Mouse (Mus musculus): ENCODE measurements at regions not wholly inside any gene's neighbourhood (a gene's known extent, or its start where the extent isn't known, plus 50 kb on each side); places are given as distances from the start of the nearest gene placed in this dataset.

- DNase-seq (no peak), ATAC-seq (ENCODE audit: low FRiP score, low TSS enrichment) (no peak)
- H3K36me3 ChIP-seq (ENCODE audit: control insufficient read depth, insufficient read depth, low read length), result no peaks in the 10 kb centered on the region
- no peaks in the 10 kb centered on the region for H3K27me3 ChIP-seq (ENCODE audit: control insufficient read depth, insufficient read depth, low read length)
- no peak overlapping the region for H3K27ac ChIP-seq (replicated peaks; ENCODE audit: low read depth, low read length)
- H3K4me3 ChIP-seq (replicated peaks; ENCODE audit: low read depth, low read length), result no peak overlapping the region
- no peak overlapping the region for H3K4me2 ChIP-seq (ENCODE audit: low read length)
- H3K4me1 ChIP-seq (ENCODE audit: control insufficient read depth, insufficient read depth, low read length), result no peaks in the 10 kb centered on the region
- no peak overlapping the region for H3K9ac ChIP-seq (replicated peaks; ENCODE audit: low read length)
- no peaks in the 10 kb centered on the region for H3K9me3 ChIP-seq (ENCODE audit: control insufficient read depth, low read length)
Observed at GRCm38 (mm10) chr15:45612954-45613353, 5478.8 kb downstream of the 9330182O14Rik start.

- ATAC-seq (ENCODE audit: low FRiP score, low TSS enrichment), result no peak
- no peaks in the 10 kb centered on the region for H3K36me3 ChIP-seq (ENCODE audit: control insufficient read depth, insufficient read depth, low read length)
- H3K9ac ChIP-seq (replicated peaks; ENCODE audit: low read length), result no peak overlapping the region
- no peak overlapping the region for H3K27ac ChIP-seq (replicated peaks; ENCODE audit: low read depth, low read length)
- H3K9me3 ChIP-seq (ENCODE audit: control insufficient read depth, low read length), result no peaks in the 10 kb centered on the region
- no peak for DNase-seq
- no peaks in the 10 kb centered on the region for H3K27me3 ChIP-seq (ENCODE audit: control insufficient read depth, insufficient read depth, low read length)
- H3K4me1 ChIP-seq (ENCODE audit: control insufficient read depth, insufficient read depth, low read length), result no peaks in the 10 kb centered on the region
- no peak overlapping the region for H3K4me3 ChIP-seq (replicated peaks; ENCODE audit: low read depth, low read length)
- no peak overlapping the region for H3K4me2 ChIP-seq (ENCODE audit: low read length)
Observed at GRCm38 (mm10) chr15:45646256-45646655, 5512.1 kb downstream of the 9330182O14Rik start.

- no peak for DNase-seq
- Histone ChIP-seq H3K4me3 (replicated peaks; ENCODE audit: low read depth, low read length) (no peak overlapping the region), H3K4me1 (ENCODE audit: control insufficient read depth, insufficient read depth, low read length) (no peaks in the 10 kb centered on the region), H3K27ac (replicated peaks; ENCODE audit: low read depth, low read length) (no peak overlapping the region), H3K9ac (replicated peaks; ENCODE audit: low read length) (no peak overlapping the region), H3K36me3 (ENCODE audit: control insufficient read depth, insufficient read depth, low read length) (no peaks in the 10 kb centered on the region), H3K4me2 (ENCODE audit: low read length) (no peak overlapping the region), H3K27me3 (ENCODE audit: control insufficient read depth, insufficient read depth, low read length) (no peaks in the 10 kb centered on the region), H3K9me3 (ENCODE audit: control insufficient read depth, low read length) (no peaks in the 10 kb centered on the region)
- 85% methylated on average over 3 of the region's 3 CpGs for WGBS
- ATAC-seq (ENCODE audit: low FRiP score, low TSS enrichment), result no peak
Observed at GRCm38 (mm10) chr15:45663601-45664000, 5529.4 kb downstream of the 9330182O14Rik start.

DNA sequence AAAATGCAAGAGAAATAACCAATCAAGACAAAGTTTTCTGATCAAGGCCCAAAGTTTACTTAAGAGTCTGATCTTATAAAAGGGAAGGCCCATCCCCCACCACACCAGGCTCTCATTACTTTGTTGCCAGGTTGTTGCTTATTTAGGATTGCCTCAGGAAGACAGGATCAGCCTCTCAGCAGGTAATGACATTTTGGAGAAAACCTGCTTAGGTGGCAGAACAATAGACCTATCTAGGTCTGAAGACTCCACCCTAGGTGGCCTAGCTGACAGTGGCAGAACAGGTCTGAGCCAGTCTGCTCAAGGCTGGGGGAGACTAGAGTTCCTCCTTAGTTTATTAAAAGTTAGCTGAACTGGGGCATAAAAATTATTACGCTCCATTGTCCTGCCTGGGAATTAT lies 5555.3 kb downstream of the 9330182O14Rik start:
- H3K9me3 ChIP-seq (ENCODE audit: control insufficient read depth, low read length), result peaks cover 7% of the 10 kb centered on the region

DNA sequence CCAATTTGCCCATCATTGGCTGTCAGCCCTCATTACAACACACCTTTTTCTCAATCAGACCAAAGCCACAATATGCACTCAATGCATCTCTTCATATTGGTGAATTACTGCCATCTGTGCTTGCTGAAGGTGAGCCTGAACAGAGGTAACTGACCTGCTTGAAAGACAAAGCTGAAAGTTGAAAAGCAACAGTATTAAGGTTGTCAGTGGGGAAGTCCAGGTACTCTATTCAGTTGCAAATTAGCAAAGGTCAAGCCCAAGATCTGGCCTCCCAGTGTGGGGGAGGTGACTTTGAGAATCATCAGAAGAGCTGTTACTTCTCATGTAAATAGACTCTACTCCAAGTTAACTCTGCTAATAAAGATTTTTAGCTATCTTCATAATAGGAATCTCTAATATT lies 5555.9 kb downstream of the 9330182O14Rik start:
- peaks cover 7% of the 10 kb centered on the region for H3K9me3 ChIP-seq (ENCODE audit: control insufficient read depth, low read length)
- no peak for DNase-seq

More for the DNA sequence above, 5555.3 kb downstream of the 9330182O14Rik start:
- DNase-seq, result no peak
- WGBS, result 90% methylated on average over 1 of the region's 1 CpGs
- no peak for ATAC-seq (ENCODE audit: low FRiP score, low TSS enrichment)
- Histone ChIP-seq H3K4me2 (ENCODE audit: low read length) (no peak overlapping the region), H3K4me3 (replicated peaks; ENCODE audit: low read depth, low read length) (no peak overlapping the region), H3K4me1 (ENCODE audit: control insufficient read depth, insufficient read depth, low read length) (no peaks in the 10 kb centered on the region), H3K27me3 (ENCODE audit: control insufficient read depth, insufficient read depth, low read length) (no peaks in the 10 kb centered on the region), H3K36me3 (ENCODE audit: control insufficient read depth, insufficient read depth, low read length) (no peaks in the 10 kb centered on the region), H3K27ac (replicated peaks; ENCODE audit: low read depth, low read length) (no peak overlapping the region), H3K9ac (replicated peaks; ENCODE audit: low read length) (no peak overlapping the region)

DNA sequence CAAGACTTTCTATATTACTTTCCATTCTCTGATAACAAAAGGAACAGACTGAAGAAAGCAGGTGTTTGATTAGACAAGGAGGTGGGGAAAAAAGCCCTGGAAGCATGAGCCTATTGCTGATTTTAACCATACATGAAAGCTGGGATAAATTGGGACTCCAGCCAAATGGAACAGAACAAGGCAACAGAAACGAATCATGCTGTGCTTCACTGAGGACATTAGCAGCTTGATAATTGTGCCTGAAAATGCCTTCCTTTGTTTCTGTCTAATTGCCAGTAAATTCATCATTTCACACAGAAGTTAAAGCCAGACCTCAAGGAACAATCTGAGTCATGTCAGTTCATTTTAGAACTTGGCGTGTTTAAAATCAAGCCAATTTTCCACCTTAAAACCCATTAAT lies 5576.9 kb downstream of the 9330182O14Rik start:
- Histone ChIP-seq H3K4me3 (replicated peaks; ENCODE audit: low read depth, low read length) (no peak overlapping the region), H3K4me2 (ENCODE audit: low read length) (no peak overlapping the region), H3K4me1 (ENCODE audit: control insufficient read depth, insufficient read depth, low read length) (no peaks in the 10 kb centered on the region), H3K9ac (replicated peaks; ENCODE audit: low read length) (no peak overlapping the region), H3K9me3 (ENCODE audit: control insufficient read depth, low read length) (no peaks in the 10 kb centered on the region), H3K27ac (replicated peaks; ENCODE audit: low read depth, low read length) (no peak overlapping the region), H3K36me3 (ENCODE audit: control insufficient read depth, insufficient read depth, low read length) (no peaks in the 10 kb centered on the region), H3K27me3 (ENCODE audit: control insufficient read depth, insufficient read depth, low read length) (no peaks in the 10 kb centered on the region)
- 27% methylated on average over 2 of the region's 2 CpGs for WGBS
- peak; percentile 69 for DNase-seq
- peak; percentile 57; the same call in 1 of the 2 replicates for ATAC-seq (ENCODE audit: low FRiP score, low TSS enrichment)

More for the DNA sequence above, 5555.9 kb downstream of the 9330182O14Rik start:
- H3K4me1 ChIP-seq (ENCODE audit: control insufficient read depth, insufficient read depth, low read length), result no peaks in the 10 kb centered on the region
- no peaks in the 10 kb centered on the region for H3K27me3 ChIP-seq (ENCODE audit: control insufficient read depth, insufficient read depth, low read length)
- no peak for ATAC-seq (ENCODE audit: low FRiP score, low TSS enrichment)
- H3K27ac ChIP-seq (replicated peaks; ENCODE audit: low read depth, low read length), result no peak overlapping the region
- no peak overlapping the region for H3K4me3 ChIP-seq (replicated peaks; ENCODE audit: low read depth, low read length)
- H3K36me3 ChIP-seq (ENCODE audit: control insufficient read depth, insufficient read depth, low read length), result no peaks in the 10 kb centered on the region
- no peak overlapping the region for H3K4me2 ChIP-seq (ENCODE audit: low read length)
- no peak overlapping the region for H3K9ac ChIP-seq (replicated peaks; ENCODE audit: low read length)

DNA sequence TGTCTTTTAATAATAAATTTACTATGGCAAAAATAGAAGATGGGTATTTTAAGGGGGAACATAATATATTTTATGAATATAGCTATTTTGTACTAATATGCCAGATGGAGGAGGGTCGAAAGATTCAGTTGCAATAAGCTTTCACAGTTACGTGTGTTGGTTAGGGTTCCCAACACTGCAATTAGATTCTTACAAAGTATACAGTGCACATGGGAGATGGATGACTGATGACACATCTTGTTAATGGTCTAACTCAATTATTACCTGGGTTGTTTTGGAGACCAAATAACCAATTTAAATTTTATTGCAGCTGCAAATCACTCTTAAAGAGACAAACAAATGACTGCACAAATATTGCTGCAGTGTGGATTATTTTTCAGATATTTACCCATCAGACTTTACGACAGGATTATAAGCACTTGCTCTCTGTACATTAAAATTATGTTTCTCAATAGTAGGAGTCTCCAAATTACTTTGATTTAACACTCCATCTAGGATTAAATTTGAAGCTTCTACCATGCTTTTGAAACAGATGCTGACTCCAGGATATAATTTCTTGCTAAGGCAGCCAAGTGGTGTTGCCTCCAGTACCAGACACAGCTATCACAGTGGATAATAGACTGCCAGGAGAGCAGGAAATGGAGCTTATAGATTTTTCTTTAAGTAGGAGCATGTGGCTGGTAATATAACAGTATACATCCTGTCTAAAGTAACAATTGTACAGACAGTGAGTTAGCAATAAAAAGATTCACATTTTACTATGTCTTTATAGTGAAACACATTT lies 5596.4 kb downstream of the 9330182O14Rik start:
- Histone ChIP-seq H3K36me3 (ENCODE audit: control insufficient read depth, insufficient read depth, low read length) (no peaks in the 10 kb centered on the region), H3K4me2 (ENCODE audit: low read length) (no peak overlapping the region), H3K27me3 (ENCODE audit: control insufficient read depth, insufficient read depth, low read length) (no peaks in the 10 kb centered on the region), H3K27ac (replicated peaks; ENCODE audit: low read depth, low read length) (no peak overlapping the region), H3K4me1 (ENCODE audit: control insufficient read depth, insufficient read depth, low read length) (no peaks in the 10 kb centered on the region), H3K9me3 (ENCODE audit: control insufficient read depth, low read length) (no peaks in the 10 kb centered on the region), H3K4me3 (replicated peaks; ENCODE audit: low read depth, low read length) (no peak overlapping the region), H3K9ac (replicated peaks; ENCODE audit: low read length) (no peak overlapping the region)
- DNase-seq (no peak), ATAC-seq (ENCODE audit: low FRiP score, low TSS enrichment) (no peak)
- 86% methylated on average over 3 of the region's 3 CpGs for WGBS

GRCm38 (mm10) chr15:45763225-45763624 lies 5629.1 kb downstream of the 9330182O14Rik start:
- DNase-seq, result no peak
- Histone ChIP-seq H3K4me3 (replicated peaks; ENCODE audit: low read depth, low read length) (no peak overlapping the region), H3K4me2 (ENCODE audit: low read length) (no peak overlapping the region), H3K9me3 (ENCODE audit: control insufficient read depth, low read length) (no peaks in the 10 kb centered on the region), H3K9ac (replicated peaks; ENCODE audit: low read length) (no peak overlapping the region), H3K27me3 (ENCODE audit: control insufficient read depth, insufficient read depth, low read length) (no peaks in the 10 kb centered on the region), H3K27ac (replicated peaks; ENCODE audit: low read depth, low read length) (no peak overlapping the region), H3K4me1 (ENCODE audit: control insufficient read depth, insufficient read depth, low read length) (no peaks in the 10 kb centered on the region), H3K36me3 (ENCODE audit: control insufficient read depth, insufficient read depth, low read length) (no peaks in the 10 kb centered on the region)
- ATAC-seq (ENCODE audit: low FRiP score, low TSS enrichment), result no peak
- WGBS, result 56% methylated on average over 2 of the region's 2 CpGs

Measured in midbrain, embryonic 14.5 days (tissue).